Mouse (Mus musculus) gastrocnemius, adult 8-10 months (tissue): Measurements from ENCODE around the gene Ciao2a. TPM values are rescaled to one million over a fixed set of nuclear protein-coding genes. Genes with fewer than 3 reads are reported as not detected.
A peak's percentile ranks its signal among the peaks of the same experiment; 100 is the strongest.

Experiments used
- DNase-seq, 2 experiments: peaks; one replicate each; pipeline ENCODE4 v3.0.0; 2022; ENCODE audit warnings: low spot score in 2 of 2
- total RNA-seq, 4 experiments: library from RNA; stranded (reverse); gene quantifications; 2 replicates each; pipeline ENCODE4 v1.2.4; 2022

Ciao2a gene
- total RNA-seq, 4 experiments from 2014 or later, result 51.2 to 64.6 (median 61.2) TPM

DNA sequence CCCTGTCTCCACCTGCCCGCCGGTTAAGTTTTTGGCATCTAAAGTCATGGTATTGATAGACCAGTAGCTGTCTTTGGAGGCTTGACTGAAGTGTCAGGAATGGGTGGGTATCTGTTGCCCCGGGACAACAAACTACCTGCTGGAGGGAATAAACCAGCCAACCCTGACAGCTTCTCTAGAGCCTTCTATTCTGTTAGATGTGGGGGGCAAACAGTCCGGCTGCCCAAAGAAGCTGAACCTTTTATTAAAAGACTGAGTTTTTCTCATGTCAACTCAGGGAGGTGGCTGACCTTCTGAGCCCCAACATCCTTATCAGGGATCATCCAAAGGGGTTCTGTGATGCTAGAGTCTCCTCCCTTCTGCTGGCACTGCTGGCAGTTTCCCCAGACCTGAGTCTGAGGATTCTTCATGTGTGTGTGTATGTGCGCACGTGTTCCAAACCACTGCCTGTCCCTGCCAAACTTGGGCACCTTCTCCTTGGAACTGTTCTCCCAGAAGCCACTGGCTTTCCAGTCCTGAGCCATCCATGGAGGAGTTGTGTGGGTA is 32.5 kb downstream of the Ciao2a start:
- no peak for DNase-seq

DNA sequence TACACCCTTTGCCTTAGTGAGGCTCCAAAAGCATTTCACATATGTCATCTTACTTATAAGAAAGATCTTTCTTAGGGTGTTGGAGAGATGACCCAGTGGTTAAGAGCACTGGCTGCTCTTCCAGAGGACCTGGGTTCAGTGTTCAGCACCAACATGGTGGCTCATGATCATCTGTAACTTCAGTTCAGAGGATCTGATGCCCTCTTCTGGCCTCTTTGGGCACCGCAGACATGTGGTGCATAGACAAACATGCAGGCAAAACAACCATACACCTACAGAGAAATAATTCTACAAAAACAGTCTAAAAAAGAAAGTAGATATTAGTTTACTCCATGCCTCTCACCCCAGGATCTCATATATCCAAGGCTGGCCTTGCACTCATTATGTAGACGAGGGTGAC is 33.7 kb downstream of the Ciao2a start:
- no peak for DNase-seq

DNA sequence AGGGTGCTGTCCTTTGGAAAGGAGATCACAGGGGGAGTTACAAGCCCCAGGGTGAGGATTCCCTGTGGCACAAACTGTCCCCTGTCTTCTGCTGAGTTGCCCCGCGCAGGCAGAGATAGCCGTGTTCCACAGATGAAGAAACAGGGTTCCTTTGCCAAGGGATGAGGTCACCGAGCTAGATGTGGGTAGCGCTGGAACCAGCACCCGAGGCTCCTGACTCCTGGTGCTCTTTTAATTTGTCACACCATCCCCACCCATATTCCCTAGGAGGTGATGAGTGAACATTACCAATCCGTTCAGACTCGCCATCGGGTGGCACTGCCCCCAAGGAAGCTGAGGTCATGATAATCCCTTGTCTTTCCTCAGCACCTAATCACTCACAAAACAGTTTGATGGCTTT is 36.6 kb downstream of the Ciao2a start:
- peak; percentile 55 to 60 for DNase-seq

DNA sequence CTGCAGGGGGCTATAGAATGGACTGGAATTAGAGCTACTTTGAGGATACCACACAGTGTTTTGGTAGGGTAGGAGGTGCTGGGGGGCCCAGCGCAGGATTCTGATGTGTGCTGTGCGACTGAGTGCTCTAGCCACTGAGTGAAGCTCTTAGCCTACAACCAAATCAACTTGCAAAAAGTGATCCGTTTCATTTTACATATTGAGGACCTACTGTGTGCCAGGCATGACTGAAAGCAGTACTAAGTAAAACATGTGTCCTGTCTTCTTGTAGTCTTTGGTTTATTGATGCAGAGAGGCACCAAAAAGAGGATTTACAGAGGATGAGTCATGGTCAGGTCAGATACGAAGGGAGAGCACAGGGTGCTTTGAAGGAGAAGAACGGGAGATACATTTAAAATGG is 40.8 kb downstream of the Ciao2a start:
- no peak for DNase-seq

DNA sequence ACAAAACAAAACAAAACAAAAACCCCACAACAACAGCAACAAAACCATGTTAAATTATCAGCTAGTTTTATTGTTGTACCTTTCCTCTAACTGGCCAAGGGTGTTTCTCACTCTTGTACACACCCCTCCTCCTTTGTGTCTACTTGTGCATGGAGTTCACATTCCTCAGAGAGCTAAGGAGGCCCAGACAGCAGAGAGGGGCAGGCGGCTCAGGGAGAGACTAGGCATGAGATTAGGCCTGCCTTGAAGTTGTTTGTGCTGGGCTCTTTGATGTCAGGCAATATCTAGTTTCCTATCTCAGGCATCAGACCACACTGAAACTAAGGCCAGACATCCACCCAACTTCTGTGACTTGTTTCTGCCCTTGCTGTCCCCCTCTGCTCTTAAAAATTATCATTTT is 41.8 kb downstream of the Ciao2a start:
- DNase-seq, result no peak

DNA sequence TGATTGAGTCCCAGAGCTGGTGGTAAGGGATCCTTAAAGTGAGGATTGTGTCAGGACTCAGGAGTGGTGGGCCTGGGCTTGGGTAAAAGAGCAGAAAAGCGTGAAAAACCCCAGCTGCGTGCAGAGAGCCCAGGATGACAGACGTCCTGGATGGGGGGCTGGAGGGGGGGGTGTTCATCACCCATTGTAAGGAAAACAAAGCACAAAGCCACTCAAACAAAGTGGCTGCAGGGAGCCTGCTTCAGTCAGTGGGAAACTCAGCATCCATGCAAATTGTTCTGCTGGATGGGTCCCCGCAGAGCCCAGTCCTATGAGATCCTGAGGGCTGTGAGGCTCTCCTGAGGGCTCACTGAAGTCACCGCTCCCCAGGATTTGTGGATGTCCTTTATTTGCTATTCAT is 44.1 kb downstream of the Ciao2a start:
- no peak for DNase-seq

DNA sequence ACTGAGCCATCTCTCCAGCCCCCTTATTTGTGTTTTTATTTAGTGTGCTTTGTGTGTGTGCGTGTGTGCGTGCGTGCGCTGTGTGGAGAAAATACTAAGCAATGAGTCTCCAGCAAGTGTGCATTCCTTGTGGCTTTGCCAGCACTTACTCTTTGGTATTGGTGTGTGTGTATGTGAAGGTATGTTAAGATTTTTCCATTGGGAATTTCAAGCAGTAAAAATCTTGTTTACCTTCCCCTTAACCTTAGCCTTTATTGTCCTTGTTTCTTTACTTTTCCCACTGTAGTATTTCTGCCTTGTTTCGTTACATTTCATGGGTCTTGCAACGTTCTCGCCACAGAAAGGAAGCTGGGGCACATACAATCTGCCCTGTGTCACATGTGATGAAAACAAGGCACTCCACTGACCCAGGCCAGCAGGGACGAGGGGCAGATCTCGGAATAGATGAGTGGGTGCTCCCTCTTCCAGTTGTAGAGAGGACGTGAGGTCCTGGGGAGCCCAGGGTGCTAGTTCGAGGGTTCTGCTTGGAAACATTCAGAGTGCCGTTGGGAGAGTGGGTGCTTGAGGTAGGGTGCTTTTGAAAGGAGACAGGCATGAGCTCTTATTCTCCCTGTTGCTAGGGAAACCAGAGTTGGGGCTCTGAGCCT is 45.0 kb downstream of the Ciao2a start:
- no peak for DNase-seq

DNA sequence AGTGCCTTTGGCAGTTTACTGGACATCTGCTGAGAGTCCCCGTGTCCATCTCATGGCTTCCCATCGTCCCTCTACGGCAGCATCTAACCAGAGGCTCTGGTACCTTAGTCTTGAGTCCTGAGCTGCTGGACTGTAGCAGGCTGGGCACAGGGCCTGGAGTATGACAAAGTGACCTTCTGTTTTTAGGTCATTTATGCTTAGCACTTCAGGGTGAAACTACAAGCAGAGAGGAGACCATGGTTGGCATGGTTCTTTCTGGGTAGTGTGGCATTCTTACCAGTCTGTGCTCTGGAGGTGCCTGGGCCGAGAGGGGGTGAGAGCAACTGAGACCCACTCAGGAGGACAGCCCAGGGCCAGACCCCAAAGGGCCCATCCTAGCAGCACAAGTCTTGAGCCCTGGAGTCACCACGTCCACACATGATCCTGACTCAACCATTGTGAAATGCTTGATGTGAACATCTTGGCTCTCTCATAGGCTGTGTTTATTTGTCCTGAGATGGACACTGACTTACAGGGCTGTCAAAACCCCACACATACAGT is 47.0 kb downstream of the Ciao2a start:
- DNase-seq, result no peak

DNA sequence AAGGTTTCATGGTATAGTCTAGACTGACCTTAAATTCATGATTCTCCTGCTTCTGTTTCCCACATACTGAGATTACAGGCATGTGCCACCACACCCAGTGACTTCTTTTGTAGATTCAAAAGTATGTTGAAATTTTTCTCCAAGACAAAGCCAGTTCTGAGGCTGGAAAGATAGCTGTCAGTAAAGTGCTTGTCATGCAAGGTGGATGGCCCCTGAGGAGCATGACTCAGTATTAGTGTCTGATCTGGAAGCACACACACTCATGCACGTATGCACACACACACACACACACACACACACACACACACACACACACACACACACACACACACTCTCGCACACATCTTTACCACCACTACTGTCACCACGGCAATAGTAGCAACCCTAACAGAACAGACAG is 48.6 kb downstream of the Ciao2a start:
- no peak for DNase-seq

DNA sequence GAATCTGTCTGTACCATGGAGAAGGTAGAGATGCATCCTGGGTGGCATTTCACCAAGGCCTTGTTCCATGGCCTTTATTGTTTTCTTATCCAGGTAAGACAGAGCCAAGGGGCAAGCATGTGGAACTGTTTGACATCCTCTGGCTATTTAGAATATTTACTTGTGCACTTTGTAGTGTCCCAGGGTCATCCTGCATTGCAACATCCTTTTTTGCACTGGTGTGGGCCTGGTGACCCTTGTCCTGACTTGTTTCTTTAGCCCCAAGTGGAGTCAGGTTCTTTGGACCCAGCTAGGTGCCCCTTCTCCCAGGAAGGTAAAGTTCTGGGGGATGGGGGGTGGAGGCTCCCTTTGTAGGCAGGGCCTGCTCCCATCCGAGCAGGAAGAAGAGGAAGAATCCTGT is 51.6 kb downstream of the Ciao2a start:
- DNase-seq, result no peak

DNA sequence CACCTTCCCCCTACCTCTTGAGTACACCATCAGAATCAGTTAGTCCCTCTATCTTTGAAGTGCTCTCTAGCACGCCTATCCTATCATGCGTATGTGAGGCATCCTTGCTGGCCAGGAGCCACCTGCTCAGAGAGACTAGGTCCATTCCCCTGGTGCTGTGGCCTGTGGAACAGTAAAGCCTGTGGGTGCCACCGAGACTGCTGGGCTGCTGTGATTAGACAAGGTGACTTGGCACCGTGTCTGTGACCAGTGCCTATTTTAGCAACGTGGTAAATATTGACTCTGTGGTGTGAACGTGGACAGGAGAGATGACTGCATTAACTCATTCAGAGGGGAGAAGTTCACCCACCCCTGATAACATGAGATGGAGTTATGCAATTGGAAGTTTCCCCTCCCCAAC is 53.4 kb downstream of the Ciao2a start:
- peak in 1 of 2 experiments; percentile 39 for DNase-seq

DNA sequence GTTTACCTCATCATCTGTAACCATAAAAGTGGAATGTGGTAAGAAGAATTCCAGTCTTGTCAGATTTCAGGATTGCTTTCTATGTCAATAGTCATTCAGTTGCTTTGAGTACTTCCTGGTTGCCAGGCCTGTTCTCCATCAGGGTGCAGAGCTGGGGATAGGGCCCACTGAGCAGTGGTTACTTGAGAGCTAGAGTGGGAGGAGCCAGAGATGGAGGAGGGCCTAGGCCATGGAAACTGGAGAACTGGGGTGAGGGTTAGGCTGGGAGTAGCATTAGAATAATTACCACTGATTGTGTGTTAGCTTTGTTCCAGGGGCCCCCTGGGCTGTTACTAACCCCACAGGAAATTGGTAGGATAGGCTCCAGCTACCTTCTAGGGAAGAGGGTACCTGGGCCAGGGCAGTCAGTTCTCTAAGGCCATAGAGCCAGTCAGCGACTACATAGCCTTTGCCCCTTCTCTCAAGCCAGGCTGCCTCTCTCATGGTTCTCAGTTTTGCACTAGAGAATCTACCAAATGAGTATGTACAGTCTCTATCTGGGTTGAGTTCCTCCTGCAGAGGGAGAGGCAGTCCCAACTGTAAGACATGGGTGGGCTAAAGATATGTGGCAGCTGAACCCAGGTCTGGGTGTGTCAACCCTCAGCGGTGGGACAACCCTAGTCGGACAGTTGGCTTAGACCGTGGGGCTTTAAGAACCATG is 54.9 kb downstream of the Ciao2a start:
- no peak for DNase-seq

DNA sequence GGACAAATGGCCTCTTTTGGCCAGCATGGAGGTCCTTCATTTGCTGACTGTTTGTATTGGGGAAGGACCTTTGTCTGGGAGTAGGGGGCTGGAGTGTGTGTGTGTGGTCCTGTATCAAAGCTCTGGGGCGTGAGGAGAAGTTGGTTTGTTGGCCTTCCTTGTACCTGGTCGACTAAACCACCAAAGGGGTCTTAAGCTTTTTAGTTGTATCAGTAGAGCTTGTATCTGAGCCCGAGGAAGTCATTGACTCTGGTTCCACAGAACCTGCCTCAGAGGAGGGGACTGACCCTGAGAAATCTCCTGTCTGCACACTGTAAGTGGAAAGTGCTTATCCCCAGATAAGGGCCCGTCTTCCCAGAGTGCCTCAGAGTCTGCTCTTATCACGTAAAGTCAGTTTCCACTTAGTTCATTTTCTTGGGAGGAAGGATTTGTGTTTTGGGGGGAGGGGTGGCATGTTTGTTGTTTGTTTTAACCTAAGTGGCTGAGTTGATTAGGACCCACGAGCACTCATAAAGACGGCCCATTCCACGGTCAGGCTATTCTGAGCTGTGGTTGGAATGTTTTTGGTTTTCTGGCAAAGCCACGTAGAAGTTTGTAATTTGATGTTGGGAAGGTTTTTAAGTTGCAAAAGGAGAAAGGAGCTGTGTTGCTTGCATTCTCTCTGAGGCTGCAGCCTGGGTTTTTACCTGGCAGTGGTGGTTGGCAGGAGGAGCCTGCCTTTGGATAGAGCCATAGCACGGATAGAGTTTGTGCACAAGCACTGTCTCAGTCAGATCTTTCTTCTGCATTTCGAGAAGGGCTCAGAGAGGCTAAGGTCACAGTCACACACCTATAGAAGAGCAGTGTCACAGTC is 55.6 kb downstream of the Ciao2a start:
- DNase-seq, result no peak

DNA sequence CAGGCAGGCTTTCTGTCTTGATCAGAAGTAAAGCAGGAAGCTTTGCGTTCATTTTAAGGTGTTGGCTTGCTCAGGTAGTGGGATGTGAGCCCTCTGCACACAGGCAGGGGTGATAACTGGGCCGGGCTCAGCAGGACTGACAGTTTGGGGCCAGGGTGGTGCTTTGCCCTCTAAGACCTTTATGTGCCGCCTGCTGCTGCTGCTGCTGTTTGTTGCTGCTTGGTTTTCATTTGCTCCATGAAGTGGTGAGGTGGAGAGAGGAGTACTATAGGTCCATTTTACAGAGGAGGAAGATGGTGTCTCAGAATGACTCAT is 56.2 kb downstream of the Ciao2a start:
- DNase-seq, result no peak

DNA sequence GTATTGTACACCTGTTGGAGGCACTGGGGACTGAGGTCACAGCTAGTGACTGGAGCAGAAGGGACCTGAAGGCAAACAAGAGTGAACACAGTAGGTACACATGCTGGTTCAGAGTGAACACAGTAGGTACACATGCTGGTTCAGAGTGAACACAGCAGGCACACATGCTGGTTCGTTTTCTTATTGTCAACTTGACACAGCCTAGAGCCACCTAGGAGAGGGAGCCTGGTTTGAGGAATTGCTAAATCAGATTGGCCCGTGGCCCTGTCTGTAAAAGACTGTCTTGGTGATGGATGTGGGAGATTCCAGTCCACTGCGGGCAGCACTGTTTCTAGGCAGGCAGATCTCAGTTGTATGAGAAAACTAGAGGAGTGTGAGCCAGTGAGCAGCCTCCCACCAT is 56.6 kb downstream of the Ciao2a start:
- no peak for DNase-seq

DNA sequence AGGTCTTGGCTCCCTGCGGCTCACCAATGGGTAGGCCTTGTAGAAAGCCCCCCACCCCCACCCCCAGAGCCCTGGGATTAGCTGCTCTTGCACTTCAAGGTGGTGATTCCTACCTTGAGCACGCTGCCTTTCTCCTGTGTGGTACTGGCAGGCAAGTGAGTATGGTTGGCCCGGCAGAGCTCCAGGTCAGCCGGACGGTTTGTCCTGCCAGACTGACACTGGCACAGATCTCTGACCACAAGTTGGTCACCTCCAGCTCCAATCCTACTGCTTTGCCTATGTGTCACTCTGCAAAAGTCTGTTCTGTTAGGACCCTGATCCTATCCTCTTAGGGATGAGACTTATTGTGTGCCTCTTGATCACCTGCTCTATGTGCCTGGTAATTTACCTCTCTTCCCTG is 58.2 kb downstream of the Ciao2a start:
- peak in 1 of 2 experiments; percentile 33 for DNase-seq

DNA sequence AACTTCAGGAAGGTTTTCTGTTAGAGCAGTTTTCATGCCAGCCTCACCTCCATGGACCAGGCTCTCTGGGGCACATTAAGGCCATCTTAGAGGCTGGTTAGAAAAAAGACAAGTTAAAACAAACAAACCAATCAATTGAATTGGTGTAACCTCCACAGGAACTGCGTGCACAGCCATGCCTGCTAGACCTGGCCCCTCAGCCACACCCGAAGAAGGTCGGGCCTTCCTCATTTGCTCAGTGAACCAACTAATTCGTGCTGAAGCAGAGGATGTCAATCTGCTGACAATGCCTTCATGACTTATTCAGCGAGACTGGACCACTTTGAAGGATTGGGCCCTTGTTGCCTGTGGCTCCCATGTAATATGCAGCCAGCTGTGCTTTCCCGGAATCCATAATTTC is 60.0 kb downstream of the Ciao2a start:
- DNase-seq, result no peak

Other genes with a start within 250 kb of the Ciao2a start
- gene Pclaf, start 236.4 kb upstream of the Ciao2a start, total RNA-seq, result not detected
- 10 to 100 TPM; 13.6 to 15.6 (median 14.4) TPM for gene Trip4, start 217.8 kb upstream of the Ciao2a start, total RNA-seq
- 1 to 10 TPM; 7.7 to 8.0 (median 7.7) TPM for gene Csnk1g1, start 217.7 kb upstream of the Ciao2a start, total RNA-seq
- gene Ppib, start 66.4 kb upstream of the Ciao2a start, total RNA-seq, result 10 to 100 TPM; 26.9 to 38.5 (median 32.7) TPM
- gene Snx22, start 56.9 kb upstream of the Ciao2a start, total RNA-seq, result under 1 TPM in 3 of 4 experiments, not detected in 1; 0.12 to 0.29 (median 0.18) TPM
- 10 to 100 TPM in 3 of 4 experiments, 1 to 10 TPM in 1; 9.0 to 11.0 (median 10.5) TPM for gene Snx1, start within 50 bp of the Ciao2a start, total RNA-seq
- 10 to 100 TPM; 28.1 to 36.2 (median 34.1) TPM for gene Dapk2, start 31.6 kb downstream of the Ciao2a start, total RNA-seq
- 10 to 100 TPM; 31.0 to 42.2 (median 34.1) TPM for gene Herc1, start 223.8 kb downstream of the Ciao2a start, total RNA-seq